Mouse (Mus musculus) heart, adult 10 weeks (tissue): Measurements from ENCODE around the gene Fam47e. TPM values are rescaled to one million over a fixed set of nuclear protein-coding genes. Genes with fewer than 3 reads are reported as not detected.

Experiments used
- polyA plus RNA-seq: library from polyadenylated mRNA; stranded (reverse); fragments of 350-450 nt; fragmentation: Illumina TruSeq; extraction: RNeasy Lipid Tissue Mini Kit (QIAGEN cat#74804); gene quantifications from one replicate; pipeline ENCODE4 v1.2.3, GENCODE M21; 2014; ENCODE audit warnings: low read depth, low replicate concordance

Fam47e gene
- polyA plus RNA-seq = not detected

DNA sequence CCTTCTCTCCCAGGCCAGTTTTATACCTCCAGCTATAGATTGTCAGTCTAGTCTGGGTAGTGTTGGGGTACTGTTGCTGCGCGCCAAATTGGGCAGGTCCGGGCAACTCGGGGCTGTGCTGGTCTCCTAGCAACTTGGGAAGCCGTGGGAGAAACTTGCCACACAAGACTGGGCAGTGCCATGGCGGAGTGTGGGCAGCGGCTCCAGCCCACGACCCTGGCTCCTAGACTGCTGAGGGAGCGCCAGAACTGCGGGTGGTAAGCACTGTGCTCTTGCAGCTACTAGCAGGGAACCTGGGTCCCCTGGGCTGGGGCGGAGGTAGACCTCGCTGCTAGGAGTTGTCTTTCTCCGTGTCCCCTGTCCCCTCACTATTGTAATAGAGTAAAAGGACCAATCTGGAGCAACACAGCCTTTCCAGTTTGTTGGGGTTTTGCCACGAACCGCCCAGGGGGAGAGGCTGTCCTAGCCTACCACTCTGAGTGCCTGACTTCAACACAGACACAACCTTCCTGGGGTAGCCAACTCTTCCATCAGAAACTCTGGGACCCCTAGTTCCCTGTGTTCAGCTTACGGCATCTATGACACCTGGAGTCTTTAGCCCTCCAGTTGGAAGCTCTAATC is at the start of gene Fam47e:
TSS of gene Fam47e (plus strand) at position 179 of the 621 bp plus-strand sequence.

DNA sequence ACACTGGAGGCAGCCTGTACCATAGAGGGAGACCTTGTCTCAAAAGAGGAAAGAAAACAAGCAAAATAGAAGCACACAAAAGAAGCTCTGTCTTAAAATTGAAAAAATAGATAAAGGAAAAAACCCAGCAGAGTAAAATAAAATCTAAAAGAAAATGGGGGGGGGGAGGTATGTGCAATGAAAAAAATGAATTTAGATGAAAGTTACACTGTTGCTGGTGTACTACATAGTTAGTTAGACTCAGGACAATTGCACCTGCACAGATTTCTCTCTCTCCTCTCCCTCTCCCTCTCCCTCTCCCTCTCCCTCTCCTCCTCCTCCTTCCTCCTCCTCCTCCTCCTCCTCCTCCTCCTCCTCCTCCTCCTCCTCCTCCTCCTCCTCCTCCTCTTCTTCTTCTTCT is 48.1 kb upstream of the Fam47e start, which contains the start of gene Scarb2:
TSS of gene Scarb2 (minus strand) at position 101 of the 400 bp plus-strand sequence.

DNA sequence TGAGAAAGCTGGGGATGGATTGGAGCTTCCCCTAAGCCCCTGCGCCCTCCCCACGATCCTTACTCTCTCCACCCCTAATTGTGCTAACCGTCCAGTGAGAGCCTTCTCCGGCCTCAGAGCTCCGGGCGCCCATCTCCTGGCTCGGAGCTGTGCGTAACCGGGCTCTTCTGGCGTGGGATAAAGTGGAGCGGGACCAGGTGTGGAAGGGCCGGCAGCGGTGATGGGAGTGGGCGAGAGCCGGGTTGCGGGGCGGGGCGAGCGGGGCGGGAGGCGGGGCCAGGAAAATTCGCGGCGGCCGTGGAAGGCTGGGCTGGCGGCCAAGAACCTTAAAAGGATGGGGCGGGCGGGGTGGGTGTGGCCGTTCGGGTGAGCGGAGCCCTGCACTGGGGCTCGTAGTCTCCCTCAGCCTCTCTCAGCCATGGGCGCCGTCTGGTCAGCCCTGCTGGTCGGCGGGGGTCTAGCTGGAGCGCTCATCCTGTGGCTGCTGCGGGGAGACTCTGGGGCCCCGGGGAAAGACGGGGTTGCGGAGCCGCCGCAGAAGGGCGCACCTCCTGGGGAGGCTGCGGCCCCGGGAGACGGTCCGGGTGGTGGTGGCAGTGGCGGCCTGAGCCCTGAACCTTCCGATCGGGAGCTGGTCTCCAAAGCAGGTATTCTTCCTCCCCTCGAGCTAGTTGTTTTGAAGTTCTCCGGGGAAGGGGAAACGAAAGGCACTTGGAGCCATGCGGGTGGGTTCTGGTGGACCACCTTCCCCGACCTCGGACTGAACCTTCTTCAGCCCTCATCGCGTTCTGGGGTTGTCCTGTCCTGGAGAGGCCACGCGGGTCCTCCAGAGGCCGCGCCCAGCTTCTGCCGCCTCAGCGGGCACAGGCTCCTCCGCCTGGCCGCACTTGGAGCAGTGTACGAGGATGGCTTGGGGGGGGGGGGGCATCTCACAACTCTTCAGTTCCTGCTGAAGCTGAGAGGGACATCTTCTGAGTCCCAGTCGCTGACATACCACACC is 48.1 kb downstream of the Fam47e start, which contains the start of gene Stbd1:
TSS of gene Stbd1 (plus strand) at position 351 of the 1,000 bp plus-strand sequence.

Other genes with a start within 250 kb of the Fam47e start
- gene Sdad1, start 244.6 kb upstream of the Fam47e start, polyA plus RNA-seq = 9.7 TPM
- 5.9 TPM for gene Cxcl9, start 227.0 kb upstream of the Fam47e start, polyA plus RNA-seq
- 833 TPM for gene Art3, start 223.2 kb upstream of the Fam47e start, polyA plus RNA-seq
- 0.45 TPM for gene Cxcl10, start 206.2 kb upstream of the Fam47e start, polyA plus RNA-seq
- gene Nup54, start 119.8 kb upstream of the Fam47e start, polyA plus RNA-seq = 16.9 TPM
- gene Scarb2, start 48.2 kb upstream of the Fam47e start, polyA plus RNA-seq = 105 TPM
- 13.5 TPM for gene Stbd1, start 48.0 kb downstream of the Fam47e start, polyA plus RNA-seq
- 0.50 TPM for gene Ccdc158, start 120.2 kb downstream of the Fam47e start, polyA plus RNA-seq
- gene Shroom3, start 128.4 kb downstream of the Fam47e start, polyA plus RNA-seq = 18.9 TPM